Mouse (Mus musculus) heart, postnatal 36 days (tissue): ENCODE measurements around the gene Gm20388. TPM values are rescaled to one million over a fixed set of nuclear protein-coding genes. Genes with fewer than 3 reads are reported as not detected.
"Not testable (repeated sequence)": the region's sequence is repeated elsewhere in the genome, so short reads cannot be mapped to it uniquely, and the experiment has no call there.

Experiments used
- DNase-seq, 2 experiments: peaks; one replicate each; pipeline ENCODE4 v3.0.0; 2021 to 2022
- intact Hi-C: fragments of 180-260 bp; cut with DNase I; formaldehyde crosslinking; loops from one replicate; pipeline ENCODE4 v1.15.1; 2025
- total RNA-seq, 2 experiments: library from RNA; stranded (reverse); gene quantifications; 2 replicates each; pipeline ENCODE4 v1.2.3; 2021

Gene Gm20388
- total RNA-seq, 2 experiments from 2014 or later = 3.5 to 4.9 TPM

DNA sequence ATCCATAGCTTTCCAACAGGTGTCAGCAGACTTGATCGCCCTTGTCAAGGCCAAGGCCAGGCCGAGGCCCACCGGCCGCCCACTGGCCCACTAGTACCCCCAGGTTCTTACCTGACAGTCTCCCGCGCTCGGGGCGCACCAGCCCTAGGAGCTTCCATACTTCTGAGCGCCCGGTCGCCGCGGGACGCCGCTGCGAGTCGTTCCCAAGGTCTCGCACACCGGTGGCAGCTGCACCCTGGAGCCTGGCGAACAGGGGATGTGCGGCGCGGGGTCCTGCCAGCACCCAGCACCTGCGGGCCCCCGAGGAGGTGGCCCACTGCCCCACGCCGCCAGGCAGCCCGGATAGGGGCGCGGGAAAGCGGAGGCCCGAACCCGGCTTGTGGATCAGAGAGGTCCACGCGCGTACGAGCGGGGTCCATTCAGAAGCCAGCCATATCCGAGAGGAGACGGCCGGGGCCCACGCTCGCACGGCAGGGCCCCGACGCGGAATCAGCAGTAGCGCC is 4071.7 kb downstream of the Gm20388 start:
- peak in 1 of 2 experiments; percentile 38 for DNase-seq
- intact Hi-C loops = loop anchor here (2.0 kb wide), 1 partner anchor 38 kb away; the partner anchor contains the start of genes Taf5l and Urb2

GRCm38 (mm10) chr8:123982826-123983400 is 4072.3 kb downstream of the Gm20388 start, which contains the start of gene Abcb10:
TSS of gene Abcb10 (minus strand) at chr8:123983122.
- DNase-seq = peak; percentile 91 to 92
- intact Hi-C loops = loop anchor here (2.0 kb wide), 1 partner anchor 38 kb away; the partner anchor contains the start of genes Taf5l and Urb2

GRCm38 (mm10) chr8:123988605-123989038 is 4078.0 kb downstream of the Gm20388 start:
- intact Hi-C loops = no loop called here
- no peak for DNase-seq

- intact Hi-C loops = no loop called here
- DNase-seq = no peak
Measured at GRCm38 (mm10) chr8:123989128-123989527, 4078.5 kb downstream of the Gm20388 start.

DNA sequence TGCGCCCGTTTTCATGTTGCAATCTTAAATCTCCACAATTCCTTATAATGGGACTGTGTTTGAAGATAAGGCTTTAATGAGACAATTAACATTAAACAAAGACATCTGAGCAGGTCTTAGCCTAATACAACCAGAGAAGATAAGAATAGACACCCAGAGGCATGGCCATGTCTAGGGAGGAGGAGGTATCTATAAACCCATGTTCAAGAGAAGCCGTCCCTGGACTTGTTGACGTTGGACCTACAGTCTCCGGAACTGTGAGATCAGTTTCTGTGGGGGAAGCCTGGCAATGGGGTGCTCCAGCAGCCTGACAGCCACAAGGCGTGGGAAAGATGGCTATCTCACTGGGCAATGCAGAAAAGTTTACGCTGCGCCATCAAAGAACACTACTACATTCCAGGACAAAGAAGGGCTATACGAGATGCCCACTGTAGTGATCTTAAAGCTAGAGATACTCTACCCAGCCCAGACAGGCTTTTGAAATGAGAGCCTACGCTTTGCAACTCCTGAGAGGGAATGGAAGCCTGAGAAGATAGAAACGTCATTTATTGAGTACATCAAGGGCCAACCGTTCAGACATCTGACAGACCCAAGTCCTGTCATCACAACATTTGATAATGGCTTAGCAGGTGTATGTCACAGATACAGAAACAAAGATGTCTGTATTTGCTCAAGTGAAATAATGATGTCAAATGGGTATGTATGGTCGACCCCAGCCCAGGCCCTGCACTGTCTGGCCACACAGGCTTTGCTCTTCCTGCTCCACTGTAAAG is 4079.8 kb downstream of the Gm20388 start:
- DNase-seq = no peak
- intact Hi-C loops = no loop called here

DNA sequence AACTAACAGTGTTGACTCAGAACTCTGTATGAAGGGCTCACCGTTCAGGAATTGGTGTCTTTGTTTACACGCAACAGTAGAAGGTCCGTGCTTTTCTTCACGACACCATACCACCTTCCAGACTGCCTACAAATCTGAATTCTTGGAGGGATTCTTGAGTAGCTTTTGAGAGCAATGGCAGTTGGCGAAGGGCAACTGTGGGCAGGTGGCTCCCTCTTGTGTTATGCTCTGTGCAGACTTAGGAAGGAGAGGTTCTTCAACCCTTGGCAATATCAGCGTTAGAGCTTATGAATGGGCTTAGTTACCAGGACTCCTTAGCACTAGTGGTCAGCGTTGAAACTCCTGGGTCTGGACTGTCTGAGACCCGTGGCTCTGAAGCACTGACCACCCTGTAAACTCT is 4081.9 kb downstream of the Gm20388 start:
- DNase-seq = no peak
- intact Hi-C loops = no loop called here

DNA sequence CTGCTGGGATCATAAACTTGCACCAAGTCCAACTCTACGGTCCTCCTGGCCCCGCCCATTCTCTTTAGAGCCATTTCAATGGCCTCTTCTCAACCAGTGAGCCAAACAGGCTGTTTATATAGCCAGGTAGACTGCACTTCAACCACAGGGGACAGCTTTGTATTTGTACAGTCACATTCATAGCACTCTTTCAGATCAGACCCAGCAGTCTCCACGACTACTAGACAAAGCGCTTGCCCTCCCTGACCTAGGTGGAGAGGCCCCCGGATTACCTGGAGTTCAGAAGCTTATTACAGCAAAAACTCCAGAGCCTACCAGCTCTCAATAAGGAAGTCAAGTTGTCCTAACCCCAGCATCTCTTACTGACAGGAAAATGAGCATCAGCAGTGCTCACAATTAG is 4083.0 kb downstream of the Gm20388 start:
- DNase-seq = no peak
- intact Hi-C loops = no loop called here

DNA sequence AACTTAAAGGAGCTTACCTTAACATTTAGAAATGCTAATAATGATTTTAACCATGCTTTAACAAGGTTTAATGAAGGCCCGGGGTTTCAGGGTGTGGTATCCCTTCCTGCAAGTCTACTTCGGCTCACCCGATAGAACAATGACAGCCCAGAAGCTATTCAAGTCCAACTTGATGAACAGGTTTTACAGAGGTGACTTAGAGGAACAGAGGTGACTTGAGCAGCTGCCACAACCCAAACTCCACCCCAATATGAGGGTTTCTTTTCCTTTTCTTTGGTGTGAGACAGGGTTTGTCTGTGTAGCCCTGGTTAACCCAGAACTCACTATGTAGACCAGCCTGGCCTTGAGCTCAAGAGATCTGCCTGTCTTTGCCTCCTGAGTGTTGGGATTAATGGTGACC is 4083.4 kb downstream of the Gm20388 start:
- intact Hi-C loops = no loop called here
- no peak for DNase-seq

DNA sequence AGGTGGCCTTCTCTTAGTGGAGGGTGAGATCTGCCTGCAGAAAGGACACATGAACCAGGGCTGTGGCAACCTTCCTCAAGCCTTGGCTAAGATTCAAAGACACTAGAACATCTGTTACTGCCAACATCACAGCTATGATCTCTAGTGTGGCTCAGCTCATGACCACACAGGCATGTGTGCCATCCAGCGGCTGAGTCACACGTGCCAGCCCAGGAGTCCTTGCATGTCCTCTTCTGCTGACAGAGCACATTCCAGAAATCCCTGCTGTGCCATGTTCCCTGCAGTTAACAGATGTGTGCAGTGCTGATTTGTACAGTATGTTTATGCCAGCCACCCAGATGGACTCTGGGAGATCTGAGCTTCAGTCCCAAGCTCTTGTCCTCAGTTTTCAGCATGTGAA is 4088.9 kb downstream of the Gm20388 start:
- intact Hi-C loops = no loop called here
- peak in 1 of 2 experiments; percentile 25 for DNase-seq

- no peak for DNase-seq
- intact Hi-C loops = no loop called here
Measured at GRCm38 (mm10) chr8:124002546-124003108, 4092.0 kb downstream of the Gm20388 start.

- intact Hi-C loops = no loop called here
- DNase-seq = no peak
Measured at GRCm38 (mm10) chr8:124007829-124008228, 4097.2 kb downstream of the Gm20388 start.

DNA sequence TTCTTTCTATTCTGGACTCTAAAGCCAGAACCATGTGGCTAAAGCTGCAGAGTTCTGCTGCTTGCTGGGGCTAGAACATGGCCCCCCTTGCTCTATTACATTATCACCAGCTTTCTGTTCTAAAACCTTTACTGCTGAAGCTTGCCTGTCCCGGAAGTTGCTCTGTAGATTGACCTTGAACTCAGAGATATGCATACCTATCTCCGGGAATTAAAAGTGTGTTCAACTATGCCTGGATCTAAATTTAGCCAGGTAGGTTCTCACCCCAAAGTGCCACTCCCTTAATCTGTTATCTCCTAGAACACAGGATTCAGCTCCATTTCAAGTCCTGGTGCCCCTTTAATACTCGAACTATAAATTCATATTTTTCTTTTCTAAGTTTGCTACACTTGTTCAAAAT is 4100.9 kb downstream of the Gm20388 start:
- no peak for DNase-seq
- intact Hi-C loops = no loop called here

- DNase-seq = no peak
- intact Hi-C loops = no loop called here
Measured at GRCm38 (mm10) chr8:124011989-124012586, 4101.4 kb downstream of the Gm20388 start.

GRCm38 (mm10) chr8:124014299-124014698 is 4103.7 kb downstream of the Gm20388 start:
- intact Hi-C loops, DNase-seq: not testable (repeated sequence)

- no peak for DNase-seq
- intact Hi-C loops = no loop called here
Measured at GRCm38 (mm10) chr8:124014751-124015150, 4104.1 kb downstream of the Gm20388 start.

- peak in 1 of 2 experiments; percentile 16 for DNase-seq
- intact Hi-C loops = loop anchor here (2.0 kb wide), 2 partner anchors 37 to 71 kb away; partner anchors contain the start of genes Abcb10 and Nup133
Measured at GRCm38 (mm10) chr8:124019782-124020181, 4109.1 kb downstream of the Gm20388 start.

- peak; percentile 56 to 74 for DNase-seq
- intact Hi-C loops = loop anchor here (2.0 kb wide), 2 partner anchors 38 to 72 kb away; partner anchors contain the start of genes Abcb10 and Nup133
Measured at GRCm38 (mm10) chr8:124020439-124021236, 4110.0 kb downstream of the Gm20388 start.

GRCm38 (mm10) chr8:124021237-124022227 is 4110.9 kb downstream of the Gm20388 start, which contains the start of the genes Taf5l and Urb2:
TSS of gene Taf5l (minus strand) at chr8:124021397.
TSS of gene Urb2 (plus strand) at chr8:124021508.
- intact Hi-C loops = loop anchor here (2.0 kb wide), 2 partner anchors 39 to 73 kb away; partner anchors contain the start of genes Abcb10 and Nup133
- peak; percentile 93 to 97 for DNase-seq
